Mouse (Mus musculus): Measurements from ENCODE around the gene Arntl. TPM values are rescaled to one million over a fixed set of nuclear protein-coding genes. Genes with fewer than 3 reads are reported as not detected.

Gene Arntl
- total and polyA plus RNA-seq, 2 experiments from 2014 or later = 21.1 to 29.7 TPM

GRCm38 (mm10) chr7:113214245-113215169 is 7.2 kb downstream of the Arntl start:
- 44% methylated on average over 6 of the region's 6 CpGs for WGBS
- H3K9me3 ChIP-seq (ENCODE audit: low read length) = no peaks in the 10 kb centered on the region

GRCm38 (mm10) chr7:113216152-113216551 is 8.9 kb downstream of the Arntl start:
- Histone ChIP-seq H3K27me3 (ENCODE audit: insufficient read depth, low read length) (no peaks in the 10 kb centered on the region), H3K4me1 (ENCODE audit: insufficient read depth, low read length) (peaks cover 5% of the 10 kb centered on the region; the same call in 1 of the 2 replicates), H3K9me3 (ENCODE audit: low read length) (no peaks in the 10 kb centered on the region), H3K4me2 (ENCODE audit: low read depth, low read length, poor library complexity, severe bottlenecking) (no peak overlapping the region), H3K4me3 (ENCODE audit: low read depth, low read length) (no peak overlapping the region), H3K9ac (replicated peaks; ENCODE audit: low read length, poor library complexity, severe bottlenecking) (no peak overlapping the region), H3K36me3 (ENCODE audit: insufficient read depth, low read length) (no peaks in the 10 kb centered on the region), H3K27ac (ENCODE audit: low read depth, low read length) (no peak overlapping the region)
- ATAC-seq (ENCODE audit: low FRiP score) (no peak), DNase-seq (ENCODE audit: low spot score) (no peak)
- no peak for TF ChIP-seq CTCF (IDR thresholded peaks at IDR 0.05)
- 69% methylated on average over 8 of the region's 8 CpGs for WGBS

More at GRCm38 (mm10) chr7:113214245-113215169, 7.2 kb downstream of the Arntl start:
- no peak overlapping the region for H3K4me2 ChIP-seq (ENCODE audit: low read depth, low read length, poor library complexity, severe bottlenecking)
- no peaks in the 10 kb centered on the region for H3K36me3 ChIP-seq (ENCODE audit: insufficient read depth, low read length)
- ATAC-seq (ENCODE audit: low FRiP score) (no peak), DNase-seq (ENCODE audit: low spot score) (no peak)
- H3K4me3 ChIP-seq (ENCODE audit: low read depth, low read length) = no peak overlapping the region
- no peaks in the 10 kb centered on the region for H3K27me3 ChIP-seq (ENCODE audit: insufficient read depth, low read length)
- no peak overlapping the region for H3K9ac ChIP-seq (replicated peaks; ENCODE audit: low read length, poor library complexity, severe bottlenecking)
- peaks cover 8% of the 10 kb centered on the region for H3K4me1 ChIP-seq (ENCODE audit: insufficient read depth, low read length)
- no peak for TF ChIP-seq CTCF (IDR thresholded peaks at IDR 0.05)
- H3K27ac ChIP-seq (ENCODE audit: low read depth, low read length) = no peak overlapping the region

- no peak overlapping the region for H3K4me3 ChIP-seq (ENCODE audit: low read depth, low read length)
- 73% methylated on average over 13 of the region's 13 CpGs for WGBS
- no peak for TF ChIP-seq CTCF (IDR thresholded peaks at IDR 0.05)
- H3K27me3 ChIP-seq (ENCODE audit: insufficient read depth, low read length) = no peaks in the 10 kb centered on the region
- no peaks in the 10 kb centered on the region for H3K9me3 ChIP-seq (ENCODE audit: low read length)
- H3K4me1 ChIP-seq (ENCODE audit: insufficient read depth, low read length) = peaks cover 4% of the 10 kb centered on the region; the same call in 1 of the 2 replicates
- no peak for ATAC-seq (ENCODE audit: low FRiP score)
- DNase-seq (ENCODE audit: low spot score) = no peak
- H3K9ac ChIP-seq (replicated peaks; ENCODE audit: low read length, poor library complexity, severe bottlenecking) = no peak overlapping the region
- no peak overlapping the region for H3K4me2 ChIP-seq (ENCODE audit: low read depth, low read length, poor library complexity, severe bottlenecking)
- no peaks in the 10 kb centered on the region for H3K36me3 ChIP-seq (ENCODE audit: insufficient read depth, low read length)
- H3K27ac ChIP-seq (ENCODE audit: low read depth, low read length) = no peak overlapping the region
Observed at GRCm38 (mm10) chr7:113219416-113219815, 12.2 kb downstream of the Arntl start.

- H3K4me1 ChIP-seq (ENCODE audit: insufficient read depth, low read length) = 0 out of 2 replicates have a peak, but pooled peaks cover 2% of the 10 kb centered on the region
- H3K4me2 ChIP-seq (ENCODE audit: low read depth, low read length, poor library complexity, severe bottlenecking) = no peak overlapping the region
- DNase-seq (ENCODE audit: low spot score) (no peak), ATAC-seq (ENCODE audit: low FRiP score) (no peak)
- no peaks in the 10 kb centered on the region for H3K9me3 ChIP-seq (ENCODE audit: low read length)
- H3K27ac ChIP-seq (ENCODE audit: low read depth, low read length) = no peak overlapping the region
- TF ChIP-seq CTCF (IDR thresholded peaks at IDR 0.05) = no peak
- no peak overlapping the region for H3K4me3 ChIP-seq (ENCODE audit: low read depth, low read length)
- H3K36me3 ChIP-seq (ENCODE audit: insufficient read depth, low read length) = no peaks in the 10 kb centered on the region
- WGBS = 84% methylated on average over 3 of the region's 3 CpGs
- H3K27me3 ChIP-seq (ENCODE audit: insufficient read depth, low read length) = no peaks in the 10 kb centered on the region
- H3K9ac ChIP-seq (replicated peaks; ENCODE audit: low read length, poor library complexity, severe bottlenecking) = no peak overlapping the region
Observed at GRCm38 (mm10) chr7:113219864-113220263, 12.6 kb downstream of the Arntl start.

- H3K9ac ChIP-seq (replicated peaks; ENCODE audit: low read length, poor library complexity, severe bottlenecking) = no peak overlapping the region
- H3K27ac ChIP-seq (ENCODE audit: low read depth, low read length) = no peak overlapping the region; the same call in 1 of the 2 replicates
- no peaks in the 10 kb centered on the region for H3K4me1 ChIP-seq (ENCODE audit: insufficient read depth, low read length)
- H3K27me3 ChIP-seq (ENCODE audit: insufficient read depth, low read length) = no peaks in the 10 kb centered on the region
- no peak overlapping the region for H3K4me3 ChIP-seq (ENCODE audit: low read depth, low read length)
- ATAC-seq (ENCODE audit: low FRiP score) (no peak), DNase-seq (ENCODE audit: low spot score) (no peak)
- WGBS = 45% methylated on average over 6 of the region's 6 CpGs
- H3K36me3 ChIP-seq (ENCODE audit: insufficient read depth, low read length) = no peaks in the 10 kb centered on the region
- no peaks in the 10 kb centered on the region for H3K9me3 ChIP-seq (ENCODE audit: low read length)
- TF ChIP-seq CTCF (IDR thresholded peaks at IDR 0.05) = no peak
- no peak overlapping the region for H3K4me2 ChIP-seq (ENCODE audit: low read depth, low read length, poor library complexity, severe bottlenecking)
Observed at GRCm38 (mm10) chr7:113220691-113221238, 13.5 kb downstream of the Arntl start.

- WGBS = 79% methylated on average over 5 of the region's 5 CpGs
- TF ChIP-seq CTCF (IDR thresholded peaks at IDR 0.05) = no peak
- Histone ChIP-seq H3K4me3 (ENCODE audit: low read depth, low read length) (no peak overlapping the region), H3K27ac (ENCODE audit: low read depth, low read length) (no peak overlapping the region), H3K9ac (replicated peaks; ENCODE audit: low read length, poor library complexity, severe bottlenecking) (no peak overlapping the region), H3K4me1 (ENCODE audit: insufficient read depth, low read length) (no peaks in the 10 kb centered on the region), H3K4me2 (ENCODE audit: low read depth, low read length, poor library complexity, severe bottlenecking) (no peak overlapping the region), H3K27me3 (ENCODE audit: insufficient read depth, low read length) (no peaks in the 10 kb centered on the region), H3K9me3 (ENCODE audit: low read length) (no peaks in the 10 kb centered on the region), H3K36me3 (ENCODE audit: insufficient read depth, low read length) (no peaks in the 10 kb centered on the region)
- no peak for ATAC-seq (ENCODE audit: low FRiP score)
- no peak for DNase-seq (ENCODE audit: low spot score)
Observed at GRCm38 (mm10) chr7:113222821-113223220, 15.6 kb downstream of the Arntl start.

Data from midbrain, postnatal 0 days (tissue).